Mouse (Mus musculus): ENCODE measurements around the gene Kcnj12.

GRCm38 (mm10) chr11:61032481-61032880 is 10.1 kb downstream of the Kcnj12 start:
- no peak for TF ChIP-seq CTCF (conservative IDR thresholded peaks at IDR 0.05; ENCODE audit: insufficient read depth, insufficient read length, low read depth, low read length)
- no peak for TF ChIP-seq POLR2A (IDR thresholded peaks at IDR 0.05; ENCODE audit: low read depth, low read length)
